ENCODE assay signal across 17 mouse cellular contexts in genomic region chr1:157887146-157887545, GRCm38 (mm10).
DNase-seq lines count a peak whose midpoint lies in the region; ATAC-seq and TF ChIP-seq lines count a peak whose summit lies in the region.
"Had no signal": no experiment of that assay in that cellular context is flagged by ENCODE, and none has a peak within 500 bp of the region (broad histone marks: within the 10 kb centered on the region; RNA-seq: fewer than 3 reads in every experiment).

No protein-coding gene starts in this region.

- no peak overlapping the region for H3K4me2 ChIP-seq in forebrain, embryonic 15.5 days (replicated peaks)
- H3K4me2 ChIP-seq in forebrain, embryonic 11.5 days (ENCODE audit: low read depth, low read length, severe bottlenecking) = no peak overlapping the region
- H3K4me2 ChIP-seq: heart, embryonic 12.5 days had no signal

- no peaks in the 10 kb centered on the region for H3K79me2 ChIP-seq in heart, adult 2 months (replicated peaks; ENCODE audit: control insufficient read depth, insufficient read depth, low read length)

- no peak overlapping the region for H3K9ac ChIP-seq in forebrain, embryonic 15.5 days (replicated peaks)
- H3K9ac ChIP-seq in forebrain, embryonic 11.5 days (ENCODE audit: low read length) = no peak overlapping the region
- H3K9ac ChIP-seq in heart, adult 2 months (ENCODE audit: low read depth, low read length) = no peak overlapping the region
- H3K9ac ChIP-seq: heart, embryonic 12.5 days; liver, embryonic 14.5 days had no signal

- H3K27me3 ChIP-seq in forebrain, embryonic 15.5 days = no peaks in the 10 kb centered on the region
- no peaks in the 10 kb centered on the region for H3K27me3 ChIP-seq in forebrain, embryonic 11.5 days (ENCODE audit: control insufficient read depth, insufficient read depth, low read length)
- no peaks in the 10 kb centered on the region for H3K27me3 ChIP-seq in Patski
- no peaks in the 10 kb centered on the region for H3K27me3 ChIP-seq in heart, adult 2 months (ENCODE audit: control insufficient read depth, insufficient read depth, low read length)
- H3K27me3 ChIP-seq: heart, embryonic 12.5 days had no signal

- no peaks in the 10 kb centered on the region for H3K36me3 ChIP-seq in forebrain, embryonic 15.5 days
- no peaks in the 10 kb centered on the region for H3K36me3 ChIP-seq in forebrain, embryonic 11.5 days (ENCODE audit: control insufficient read depth, insufficient read depth, low read length)
- no peaks in the 10 kb centered on the region for H3K36me3 ChIP-seq in heart, adult 2 months (ENCODE audit: control insufficient read depth, insufficient read depth, low read length)
- H3K36me3 ChIP-seq: heart, embryonic 12.5 days; hindbrain, embryonic 10.5 days had no signal

- intact Hi-C loops in heart, adult 2 months (cut with DNase I) = no loop called here
- intact Hi-C loops in heart, postnatal 36 days (cut with DNase I) = no loop called here

- H3K4me1 ChIP-seq in forebrain, embryonic 15.5 days = peaks cover 25% of the 10 kb centered on the region
- no peaks in the 10 kb centered on the region; the same call in 1 of the 2 replicates for H3K4me1 ChIP-seq in forebrain, embryonic 11.5 days (replicated peaks; ENCODE audit: control insufficient read depth, insufficient read depth, low read length)
- no peaks in the 10 kb centered on the region for H3K4me1 ChIP-seq in heart, adult 2 months (ENCODE audit: control insufficient read depth, insufficient read depth, low read length)
- H3K4me1 ChIP-seq: heart, embryonic 12.5 days; hindbrain, embryonic 10.5 days had no signal

- CTCF ChIA-PET in Patski (lab: Charles Lee) = no interaction called here

- POLR2A ChIA-PET in Patski (lab: Charles Lee) = no interaction called here

- H3K27ac ChIP-seq in forebrain, embryonic 15.5 days (replicated peaks) = peak overlapping the region; percentile 66; the same call in 1 of the 2 replicates
- no peak overlapping the region for H3K27ac ChIP-seq in forebrain, embryonic 11.5 days (ENCODE audit: low read depth, low read length)
- no peak overlapping the region for H3K27ac ChIP-seq in heart, adult 2 months
- H3K27ac ChIP-seq: gastrocnemius, adult 2 months; hindbrain, embryonic 10.5 days; liver, embryonic 14.5 days had no signal

- no peak for ATAC-seq in forebrain, embryonic 15.5 days (replicated peaks)
- no peak for ATAC-seq in forebrain, embryonic 11.5 days (replicated peaks; ENCODE audit: low FRiP score)
- ATAC-seq in Patski = peak; percentile 87

- no peak for DNase-seq in forebrain, embryonic 11.5 days (ENCODE audit: low spot score)
- peak; percentile 57 for DNase-seq in Patski (ENCODE audit: low read depth, low spot score)
- peak; percentile 79 for DNase-seq in kidney, adult 11 months
- peak; percentile 66 for DNase-seq in kidney, postnatal 14 days
- no peak for DNase-seq in frontal cortex, postnatal 36 days (ENCODE audit: low spot score in 2 of 2)
- no peak for DNase-seq in heart, adult 2 months
- DNase-seq in heart, postnatal 36 days = no peak
- DNase-seq: adrenal gland, postnatal 14 days; B cell, adult 2 months; cerebellum, adult 11-12 months; gastrocnemius, adult 2 months; lung, postnatal 14 days; thymus, adult 18-20 months had no signal

- TF ChIP-seq EP300 in heart, adult 2 months (IDR thresholded peaks at IDR 0.05; ENCODE audit: insufficient read depth, low read depth, low read length) = no peak

- in situ Hi-C loops in Patski (cut with MboI; ENCODE audit: low pct_unique_long_range_greater_than_20kb) = no loop called here

- no peak overlapping the region for H3K4me3 ChIP-seq in forebrain, embryonic 15.5 days
- no peak overlapping the region for H3K4me3 ChIP-seq in forebrain, embryonic 11.5 days (ENCODE audit: low read depth, low read length)
- H3K4me3 ChIP-seq in heart, adult 2 months = no peak overlapping the region
- H3K4me3 ChIP-seq: gastrocnemius, adult 2 months; heart, embryonic 12.5 days; hindbrain, embryonic 10.5 days had no signal

- TF ChIP-seq CTCF in Patski (IDR thresholded peaks at IDR 0.05) = no peak
- TF ChIP-seq CTCF in heart, adult 2 months (IDR thresholded peaks at IDR 0.05) = no peak

- no peak for TF ChIP-seq POLR2A in heart, adult 2 months (IDR thresholded peaks at IDR 0.05; ENCODE audit: insufficient read depth, low read depth, low read length)

- WGBS in forebrain, embryonic 15.5 days = 32% methylated on average over 1 of the region's 1 CpGs
- 62% methylated on average over 1 of the region's 1 CpGs for WGBS in forebrain, embryonic 11.5 days
- WGBS in heart, adult 2 months = 66% methylated on average over 1 of the region's 1 CpGs

- H3K9me3 ChIP-seq in forebrain, embryonic 15.5 days = no peaks in the 10 kb centered on the region
- H3K9me3 ChIP-seq in forebrain, embryonic 11.5 days (ENCODE audit: control insufficient read depth, low read length) = no peaks in the 10 kb centered on the region
- H3K9me3 ChIP-seq: heart, embryonic 12.5 days; hindbrain, embryonic 10.5 days had no signal

Comparison
In these comparisons a context has a peak if more than half of its experiments do, and no peak if none do; other contexts are left out.
1. DNase-seq: peak in Patski (single experiment), kidney, adult 11 months (single experiment) and kidney, postnatal 14 days (single experiment); none in forebrain, embryonic 11.5 days (single experiment), frontal cortex, postnatal 36 days (0 of 2), heart, adult 2 months (0 of 2) and heart, postnatal 36 days (0 of 2).